Mouse (Mus musculus) yolk sac, embryonic 10.5 days (tissue): ENCODE measurements at regions not wholly inside any gene's neighbourhood (a gene's known extent, or its start where the extent isn't known, plus 50 kb on each side); places are given as distances from the start of the nearest gene placed in this dataset.
A peak's percentile ranks its signal among the peaks of the same experiment; 100 is the strongest.

Experiments used
- DNase-seq: peaks from one replicate; pipeline ENCODE4 v3.0.0-alpha.2; 2017; ENCODE audit warnings: low spot score

DNA sequence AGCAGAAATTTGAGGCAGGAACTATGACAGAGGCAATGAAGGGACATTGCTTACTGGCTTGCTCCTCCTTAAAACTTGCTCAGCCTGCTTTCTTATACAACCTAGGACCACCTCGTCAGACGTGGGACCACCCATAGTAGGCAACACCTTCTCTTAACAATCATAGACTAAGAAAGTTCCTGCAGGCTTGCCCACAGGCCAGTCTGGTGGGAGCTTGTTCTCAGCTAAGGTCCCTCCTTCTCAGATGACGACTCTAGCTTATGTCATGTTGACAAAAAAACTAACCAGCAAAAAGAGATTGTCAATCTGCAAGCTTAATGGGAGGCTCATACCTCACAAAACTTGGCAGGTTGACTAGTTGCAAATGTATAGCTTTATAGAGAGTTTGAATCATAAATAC, 56.5 kb upstream of the Lsm6 start:
- no peak for DNase-seq

- no peak for DNase-seq
These were observed 68.8 kb upstream of the Lsm6 start for GRCm38 (mm10) chr8:78889708-78890107.

GRCm38 (mm10) chr8:78890571-78890970, 69.6 kb upstream of the Lsm6 start:
- no peak for DNase-seq

GRCm38 (mm10) chr8:78899887-78900286, 78.9 kb upstream of the Lsm6 start:
- DNase-seq = peak; percentile 55

DNA sequence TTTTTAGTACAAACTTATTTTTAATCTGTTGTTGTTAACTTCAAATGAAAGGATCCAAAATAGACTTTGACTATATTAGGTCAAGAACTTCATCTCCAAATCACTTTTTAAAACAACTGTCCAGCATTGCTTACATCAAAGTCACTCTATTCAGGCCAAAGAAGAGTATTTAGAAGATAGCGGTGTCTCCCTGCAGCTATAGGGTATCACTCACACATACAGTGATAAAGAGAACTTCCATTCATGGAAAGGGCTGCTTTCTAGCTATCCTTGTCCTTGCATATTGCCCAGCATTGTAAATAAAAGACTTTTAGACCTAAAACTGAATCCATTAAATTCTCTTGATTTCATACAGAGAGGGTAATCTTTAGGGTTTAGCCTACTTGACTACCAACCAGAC, 82.1 kb upstream of the Lsm6 start:
- no peak for DNase-seq

DNA sequence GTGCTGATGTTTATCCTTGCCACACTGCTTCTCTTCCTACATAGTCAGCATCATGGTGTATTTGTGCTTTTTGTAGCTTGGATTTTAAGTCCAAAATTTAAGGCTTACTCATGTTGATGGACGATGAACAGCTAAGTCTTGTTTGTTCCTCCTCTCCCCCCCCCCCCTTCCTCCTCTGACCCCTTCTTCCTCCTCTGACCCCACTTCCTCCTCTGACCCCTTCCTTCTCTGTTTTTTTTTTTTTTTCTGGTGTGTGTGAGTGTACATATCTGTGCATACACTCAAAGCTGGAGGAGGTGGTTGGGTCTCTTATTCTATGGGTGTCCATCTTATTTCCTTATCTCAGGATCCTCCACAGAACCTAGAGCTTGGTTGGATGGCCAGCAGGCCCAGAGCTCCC, 87.0 kb upstream of the Lsm6 start:
- no peak for DNase-seq

GRCm38 (mm10) chr8:78911288-78911873, 90.4 kb upstream of the Lsm6 start:
- DNase-seq = no peak

GRCm38 (mm10) chr8:78912470-78912869, 91.5 kb upstream of the Lsm6 start:
- DNase-seq = no peak

GRCm38 (mm10) chr8:78913823-78914222, 92.9 kb upstream of the Lsm6 start:
- DNase-seq = no peak

DNA sequence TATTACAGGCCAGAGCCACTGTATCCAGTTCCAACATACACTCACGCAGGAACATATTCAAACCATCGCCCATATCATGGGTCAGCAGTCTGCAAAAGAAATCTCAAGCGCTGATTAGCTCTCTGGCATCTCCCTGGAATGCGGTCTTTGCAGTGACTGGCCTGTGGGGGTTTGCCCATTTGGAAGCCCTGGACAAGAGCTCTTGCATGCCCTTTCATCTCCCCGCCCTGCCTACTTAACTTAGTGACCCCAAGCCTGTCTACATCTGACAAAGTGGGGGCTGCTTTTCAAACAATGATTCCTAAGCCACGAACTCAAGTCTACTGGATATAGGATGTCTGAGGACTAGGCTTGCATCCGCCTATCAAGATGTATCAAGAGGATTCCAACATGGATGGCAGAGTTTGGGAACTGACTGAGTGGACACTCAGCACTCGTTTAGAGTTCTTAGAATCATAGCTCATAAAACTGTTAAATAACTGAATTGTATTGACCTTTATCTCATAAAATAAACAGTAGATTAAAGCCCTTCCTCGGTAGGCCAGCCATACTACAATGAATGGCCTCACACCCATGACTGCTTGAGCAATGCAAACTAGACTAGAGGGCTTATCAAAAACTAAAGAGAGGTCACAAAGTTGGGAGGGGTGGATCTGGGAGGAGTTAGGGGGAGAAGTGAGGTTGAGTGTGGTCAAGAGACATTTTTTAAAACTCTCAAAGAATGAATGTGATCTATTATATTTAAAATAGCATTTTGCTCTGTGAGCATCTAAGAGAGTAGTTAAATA, 97.4 kb upstream of the Zfp827 start:
- DNase-seq = peak; percentile 1

DNA sequence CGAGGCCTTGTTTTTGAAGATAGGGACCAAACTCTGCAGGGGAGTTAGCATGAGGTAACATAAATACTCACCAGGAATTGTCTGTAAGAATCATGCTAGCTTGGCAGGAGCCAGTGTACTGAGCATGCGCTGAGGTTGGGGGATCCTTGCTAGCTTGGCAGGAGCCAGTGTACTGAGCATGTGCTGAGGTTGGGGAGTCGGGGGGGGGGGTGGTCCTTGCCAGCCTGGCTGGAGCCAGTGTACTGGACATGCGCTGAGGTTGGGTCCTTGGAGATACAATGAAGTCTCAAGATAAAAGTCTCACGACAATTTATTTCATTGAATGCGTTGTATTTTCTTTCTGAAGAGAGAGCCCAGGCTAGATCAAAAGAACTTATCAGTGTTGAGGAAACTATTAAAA, 96.2 kb upstream of the Zfp827 start:
- DNase-seq = no peak

DNA sequence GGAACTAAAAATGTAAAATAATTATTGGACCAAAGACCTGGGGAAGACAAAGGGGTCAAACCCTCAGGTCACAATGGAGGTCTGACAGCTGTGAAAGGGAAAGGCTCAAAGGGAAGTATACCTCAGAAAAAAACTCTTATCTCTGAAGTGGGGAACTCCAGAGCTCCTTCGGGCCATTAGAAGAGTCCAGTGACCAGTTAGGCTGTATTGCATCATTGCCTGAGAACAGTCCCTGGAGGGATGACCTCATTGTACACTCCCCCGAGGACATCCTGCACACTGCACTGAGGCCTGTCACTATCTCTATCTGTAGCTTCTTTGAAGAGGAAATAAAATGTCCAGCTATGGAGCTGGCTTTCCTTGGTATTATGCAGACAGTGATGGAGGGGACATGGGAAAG, 88.2 kb upstream of the Zfp827 start:
- no peak for DNase-seq

DNA sequence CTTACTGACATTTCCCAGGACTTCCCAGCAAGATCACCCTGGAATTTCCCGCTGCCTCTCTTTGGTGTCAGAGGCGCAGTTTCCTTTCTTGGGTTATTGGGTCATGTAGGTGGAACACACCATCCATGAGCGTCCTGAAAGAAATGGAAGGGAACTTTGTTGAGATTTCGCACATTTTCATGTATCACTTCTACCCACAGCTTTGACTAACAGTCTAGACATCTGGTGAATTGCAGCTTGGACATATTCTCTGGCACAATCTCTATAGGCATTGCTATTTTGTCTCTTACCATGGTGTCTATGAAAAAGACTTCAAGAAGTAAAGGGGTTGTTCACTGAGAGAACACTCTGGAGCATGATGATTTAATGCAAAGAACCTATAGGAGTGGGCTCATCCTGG, 86.7 kb upstream of the Zfp827 start:
- no peak for DNase-seq

GRCm38 (mm10) chr8:78944367-78944766, 83.9 kb upstream of the Zfp827 start:
- DNase-seq = no peak

DNA sequence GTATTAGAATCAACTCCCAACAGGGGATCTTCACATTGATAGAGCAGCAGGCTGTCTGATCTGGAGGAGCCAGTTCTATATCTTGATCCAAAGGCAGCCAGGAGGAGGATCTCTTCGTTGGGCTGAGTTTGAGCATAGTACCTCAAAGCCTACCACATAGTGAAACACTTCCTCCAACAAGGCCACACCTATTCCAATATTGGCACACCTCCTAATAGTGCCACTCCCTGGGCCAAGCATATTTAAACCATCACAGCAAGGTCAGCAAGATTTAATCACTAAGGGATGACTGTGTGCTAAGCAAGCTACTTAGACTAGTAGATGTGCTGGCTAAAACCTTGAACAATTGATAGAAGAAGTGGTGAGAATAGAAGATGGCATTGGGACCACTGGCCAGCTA, 82.6 kb upstream of the Zfp827 start:
- DNase-seq = no peak

GRCm38 (mm10) chr8:78946085-78946484, 82.2 kb upstream of the Zfp827 start:
- no peak for DNase-seq

DNA sequence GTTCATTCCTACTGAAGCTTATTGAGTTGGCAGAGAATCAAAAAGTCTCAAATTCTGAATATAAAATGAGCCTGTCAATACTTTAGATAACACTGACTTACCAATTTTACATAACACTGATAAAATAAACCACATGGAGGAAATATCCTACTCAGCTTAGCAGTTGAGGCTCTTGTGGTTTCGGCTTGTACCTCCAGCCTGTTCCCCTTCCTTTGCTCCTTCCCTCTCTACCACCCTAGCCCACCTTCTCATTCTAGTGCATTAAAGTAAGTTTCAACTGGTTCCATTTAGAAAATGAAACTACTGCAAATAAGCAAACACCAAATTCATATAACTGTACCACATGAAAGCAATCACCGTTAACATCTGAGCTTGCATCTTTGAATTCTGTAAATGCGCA, 53.2 kb upstream of the Zfp827 start:
- DNase-seq = no peak
